In genomic region chr10:81419111-81419928, GRCm38 (mm10) we compare ENCODE assay signal across 9 mouse cellular contexts. TPM values are rescaled to one million over a fixed set of nuclear protein-coding genes. Genes with fewer than 3 reads are reported as not detected.
DNase-seq lines count a peak whose midpoint lies in the region; ATAC-seq lines count a peak whose summit lies in the region.
"Had no signal": no experiment of that assay in that cellular context is flagged by ENCODE, and none has a peak within 500 bp of the region (broad histone marks: within the 10 kb centered on the region; RNA-seq: fewer than 3 reads in every experiment).

No protein-coding gene starts in this region.

- H3K36me3 ChIP-seq in hindbrain, embryonic 11.5 days (ENCODE audit: control insufficient read depth, insufficient read depth, low read length), result no peaks in the 10 kb centered on the region
- 0 out of 2 replicates have a peak, but pooled peaks cover 4% of the 10 kb centered on the region for H3K36me3 ChIP-seq in hindbrain, embryonic 16.5 days (ENCODE audit: control insufficient read depth, insufficient read depth, low read length)

- intact Hi-C loops in gastrocnemius, postnatal 36 days (cut with DNase I), result no loop called here

- no peak overlapping the region for H3K4me2 ChIP-seq in hindbrain, embryonic 11.5 days (replicated peaks; ENCODE audit: low read depth, low read length)
- no peak overlapping the region for H3K4me2 ChIP-seq in hindbrain, embryonic 16.5 days (ENCODE audit: low read length)

- no peak overlapping the region for H3K9ac ChIP-seq in hindbrain, embryonic 11.5 days (ENCODE audit: low read depth, low read length)
- H3K9ac ChIP-seq in hindbrain, embryonic 16.5 days (ENCODE audit: low read depth, low read length), result no peak overlapping the region

- peak; percentile 1 for DNase-seq in hindbrain, embryonic 11.5 days (ENCODE audit: low spot score)
- DNase-seq in thymus, adult 18-20 months, result peak; percentile 0 to 1
- no peak for DNase-seq in thymus, postnatal 25 days
- DNase-seq in gastrocnemius, postnatal 36 days, result peak; percentile 3 to 13
- DNase-seq in testis, postnatal 10 days (ENCODE audit: low spot score), result peak; percentile 45
- DNase-seq in thymus, postnatal 14 days, result no peak
- DNase-seq in frontal cortex, postnatal 25 days (ENCODE audit: low spot score in 2 of 2), result no peak

- peaks cover 16% of the 10 kb centered on the region for H3K4me1 ChIP-seq in hindbrain, embryonic 11.5 days (replicated peaks; ENCODE audit: control insufficient read depth, insufficient read depth, low read length)
- H3K4me1 ChIP-seq in hindbrain, embryonic 16.5 days (ENCODE audit: control insufficient read depth, insufficient read depth, low read depth, low read length), result peaks cover 40% of the 10 kb centered on the region

- peaks cover 4% of the 10 kb centered on the region for H3K27me3 ChIP-seq in hindbrain, embryonic 11.5 days (ENCODE audit: control insufficient read depth, insufficient read depth, low read length)
- no peaks in the 10 kb centered on the region for H3K27me3 ChIP-seq in hindbrain, embryonic 16.5 days (replicated peaks; ENCODE audit: control insufficient read depth, insufficient read depth, low read length)

- no peak for ATAC-seq in hindbrain, embryonic 11.5 days (ENCODE audit: low FRiP score)
- no peak for ATAC-seq in hindbrain, embryonic 16.5 days

- H3K4me3 ChIP-seq in hindbrain, embryonic 11.5 days (ENCODE audit: low read depth, low read length), result no peak overlapping the region
- no peak overlapping the region for H3K4me3 ChIP-seq in hindbrain, embryonic 16.5 days (ENCODE audit: low read length)

- H3K27ac ChIP-seq in hindbrain, embryonic 11.5 days (ENCODE audit: low read depth, low read length), result 0 out of 2 replicates have a peak overlapping the region, but pooled peaks have one; percentile 30
- no peak overlapping the region for H3K27ac ChIP-seq in hindbrain, embryonic 16.5 days (ENCODE audit: low read depth, low read length)

- WGBS in hindbrain, embryonic 11.5 days, result 95% methylated on average over 10 of the region's 10 CpGs
- WGBS in hindbrain, embryonic 16.5 days, result 90% methylated on average over 10 of the region's 10 CpGs

- no peaks in the 10 kb centered on the region for H3K9me3 ChIP-seq in hindbrain, embryonic 11.5 days (ENCODE audit: control insufficient read depth, low read length)
- H3K9me3 ChIP-seq in hindbrain, embryonic 16.5 days (ENCODE audit: control insufficient read depth, low read length), result no peaks in the 10 kb centered on the region

RNA-seq across cellular contexts. Expression of gene Smim24, which starts 26.5 kb away (rescaled TPM):
- polyA plus RNA-seq in hindbrain, embryonic 11.5 days (2014; fragmentation: Nextera tagmentation; extraction: Ambion mirVana), result 2.7 and 4.1 TPM in 2 replicates
- 1.6 and 2.3 TPM in 2 replicates for polyA plus RNA-seq in hindbrain, embryonic 16.5 days (2015; fragmentation: Nextera tagmentation; extraction: Ambion mirVana)
- under 1 TPM; 0.37 to 0.38 TPM for total RNA-seq in gastrocnemius, postnatal 36 days (2021)

RNA-seq across cellular contexts. Expression of gene Gm48552, which starts 30.5 kb away (rescaled TPM):
- polyA plus RNA-seq in hindbrain, embryonic 11.5 days (2014; fragmentation: Nextera tagmentation; extraction: Ambion mirVana), result 0.49 and 1.0 TPM in 2 replicates
- 1.5 and 2.2 TPM in 2 replicates for polyA plus RNA-seq in hindbrain, embryonic 16.5 days (2015; fragmentation: Nextera tagmentation; extraction: Ambion mirVana)
- total RNA-seq in gastrocnemius, postnatal 36 days (2021), result under 1 TPM; 0.59 to 0.77 TPM
- polyA plus RNA-seq: embryonic facial prominence, embryonic 11.5 days had no signal

RNA-seq across cellular contexts. Expression of gene Gm48551, which starts 35.1 kb away (rescaled TPM):
- 2.2 and 3.2 TPM in 2 replicates for polyA plus RNA-seq in hindbrain, embryonic 11.5 days (2014; fragmentation: Nextera tagmentation; extraction: Ambion mirVana)
- polyA plus RNA-seq in hindbrain, embryonic 16.5 days (2015; fragmentation: Nextera tagmentation; extraction: Ambion mirVana), result 7.9 and 9.4 TPM in 2 replicates
- 1 to 10 TPM in 1 of 2 experiments, under 1 TPM in 1; 0.89 to 1.2 TPM for total RNA-seq in gastrocnemius, postnatal 36 days (2021)

RNA-seq across cellular contexts. Expression of gene Dohh, which starts 35.1 kb away (rescaled TPM):
- polyA plus RNA-seq in hindbrain, embryonic 11.5 days (2014; fragmentation: Nextera tagmentation; extraction: Ambion mirVana), result 44.8 and 52.6 TPM in 2 replicates
- polyA plus RNA-seq in hindbrain, embryonic 16.5 days (2015; fragmentation: Nextera tagmentation; extraction: Ambion mirVana), result 99.8 and 108 TPM in 2 replicates
- 10 to 100 TPM; 36.5 to 42.5 TPM for total RNA-seq in gastrocnemius, postnatal 36 days (2021)

RNA-seq across cellular contexts. Expression of gene Nfic, which starts 36.1 kb away (rescaled TPM):
- polyA plus RNA-seq in hindbrain, embryonic 11.5 days (2014; fragmentation: Nextera tagmentation; extraction: Ambion mirVana), result 10.9 and 11.9 TPM in 2 replicates
- polyA plus RNA-seq in hindbrain, embryonic 16.5 days (2015; fragmentation: Nextera tagmentation; extraction: Ambion mirVana), result 24.5 and 34.5 TPM in 2 replicates
- 100 to 1,000 TPM; 219 to 237 TPM for total RNA-seq in gastrocnemius, postnatal 36 days (2021)

Comparison
In these comparisons a context has a peak if more than half of its experiments do, and no peak if none do; other contexts are left out.
1. DNase-seq: peak in hindbrain, embryonic 11.5 days (single experiment), thymus, adult 18-20 months (2 of 2), gastrocnemius, postnatal 36 days (2 of 2) and testis, postnatal 10 days (single experiment); none in thymus, postnatal 25 days (single experiment), thymus, postnatal 14 days (single experiment) and frontal cortex, postnatal 25 days (0 of 2).